ENCODE assay signal across 21 mouse cellular contexts in genomic region chr11:80204037-80204436, GRCm38 (mm10). TPM values are rescaled to one million over a fixed set of nuclear protein-coding genes. Genes with fewer than 3 reads are reported as not detected.
DNase-seq lines count a peak whose midpoint lies in the region; TF ChIP-seq lines count a peak whose summit lies in the region.
"Had no signal": no experiment of that assay in that cellular context is flagged by ENCODE, and none has a peak within 500 bp of the region (broad histone marks: within the 10 kb centered on the region; RNA-seq: fewer than 3 reads in every experiment).

No protein-coding gene starts in this region.

- DNase-seq in cerebellum, adult 2 months: peak; percentile 27 to 48
- no peak for DNase-seq in cerebellum, postnatal 4 days (ENCODE audit: low spot score in 2 of 2)
- peak; percentile 49 for DNase-seq in cerebellum, adult 9-11 months
- DNase-seq in layer of hippocampus, adult 18-20 months (ENCODE audit: low spot score in 2 of 2): peak; percentile 32 to 81
- no peak for DNase-seq in spleen, postnatal 36 days (ENCODE audit: low spot score in 2 of 2)
- no peak for DNase-seq in adrenal gland, postnatal 36 days
- no peak for DNase-seq in T-cell, adult 2 months (ENCODE audit: low spot score)
- DNase-seq: adrenal gland, postnatal 25 days; gastrocnemius, postnatal 36 days; heart, postnatal 36 days; kidney, adult 2 months; lung, adult 18-20 months; lung, postnatal 10 days; right cerebral cortex, adult 18-20 months; thymus, adult 2 months had no signal

- TF ChIP-seq POLR2A in cerebellum, adult 2 months (IDR thresholded peaks at IDR 0.05; ENCODE audit: borderline replicate concordance, insufficient read depth, low read length): no peak

- H3K4me3 ChIP-seq in cerebellum, adult 2 months (replicated peaks; ENCODE audit: insufficient read depth, low read depth, low read length): no peak overlapping the region
- H3K4me3 ChIP-seq: forebrain, embryonic 12.5 days; heart, embryonic 15.5 days; hindbrain, embryonic 13.5 days; limb, embryonic 12.5 days; liver, embryonic 12.5 days had no signal

- peak overlapping the region; percentile 30; the same call in 1 of the 2 replicates for H3K27ac ChIP-seq in cerebellum, adult 2 months (ENCODE audit: insufficient read depth, low read length)
- H3K27ac ChIP-seq: forebrain, embryonic 12.5 days; heart, embryonic 15.5 days; hindbrain, embryonic 13.5 days; kidney, postnatal 0 days; limb, embryonic 12.5 days; liver, embryonic 12.5 days had no signal

- TF ChIP-seq CTCF in cerebellum, adult 2 months (IDR thresholded peaks at IDR 0.05; ENCODE audit: borderline replicate concordance, insufficient read depth, low read depth, low read length): no peak

- WGBS in cerebellum, adult 2 months: 51% methylated on average over 3 of the region's 3 CpGs

- H3K27me3 ChIP-seq in cerebellum, adult 2 months (ENCODE audit: control insufficient read depth, insufficient read depth, low read length): no peaks in the 10 kb centered on the region
- H3K27me3 ChIP-seq: forebrain, embryonic 12.5 days; heart, embryonic 15.5 days; hindbrain, embryonic 13.5 days; limb, embryonic 12.5 days; liver, embryonic 12.5 days had no signal

- no peaks in the 10 kb centered on the region for H3K4me1 ChIP-seq in cerebellum, adult 2 months (ENCODE audit: control insufficient read depth, insufficient read depth, low read length)
- H3K4me1 ChIP-seq: forebrain, embryonic 12.5 days; hindbrain, embryonic 13.5 days; limb, embryonic 12.5 days had no signal

RNA-seq across cellular contexts. Expression of gene Rhot1, which starts 4.8 kb away (rescaled TPM):
- polyA plus RNA-seq in cerebellum, adult 2 months (2012; rRNA removed): 59.2 and 60.6 TPM in 2 replicates
- total RNA-seq in layer of hippocampus, adult 18-20 months (2021): 10 to 100 TPM; 62.8 to 65.6 TPM
- 10 to 100 TPM; 68.9 to 86.2 TPM for total RNA-seq in adrenal gland, postnatal 36 days (2021)

RNA-seq across cellular contexts. Expression of gene Rnf135, which starts 20.4 kb away (rescaled TPM):
- 5.6 and 6.1 TPM in 2 replicates for polyA plus RNA-seq in cerebellum, adult 2 months (2012; rRNA removed)
- total RNA-seq in layer of hippocampus, adult 18-20 months (2021): 1 to 10 TPM; 3.9 to 4.7 TPM
- total RNA-seq in adrenal gland, postnatal 36 days (2021): 10 to 100 TPM in 1 of 2 experiments, 1 to 10 TPM in 1; 6.9 to 13.3 TPM

RNA-seq across cellular contexts. Expression of gene Adap2, which starts 50.1 kb away (rescaled TPM):
- 3.7 and 4.1 TPM in 2 replicates for polyA plus RNA-seq in cerebellum, adult 2 months (2012; rRNA removed)
- total RNA-seq in layer of hippocampus, adult 18-20 months (2021): 1 to 10 TPM; 6.5 to 8.4 TPM
- 10 to 100 TPM in 1 of 2 experiments, 1 to 10 TPM in 1; 9.6 to 10.3 TPM for total RNA-seq in adrenal gland, postnatal 36 days (2021)

Comparison
In these comparisons a context has a peak if more than half of its experiments do, and no peak if none do; other contexts are left out.
1. DNase-seq: peak in cerebellum, adult 2 months (2 of 2), cerebellum, adult 9-11 months (single experiment) and layer of hippocampus, adult 18-20 months (2 of 2); none in cerebellum, postnatal 4 days (0 of 2), spleen, postnatal 36 days (0 of 2), adrenal gland, postnatal 36 days (0 of 2) and T-cell, adult 2 months (single experiment).